Mouse (Mus musculus) megakaryocyte, embryonic 14.5 days (primary cell): ENCODE data around the gene Phldb1.

Experiments
- FLI1 ChIP-seq: IDR thresholded peaks from 2 replicates; pipeline ENCODE4 v1.6.1; 2012; ENCODE audit warnings: low read length, inconsistent platforms, mixed read lengths
- GATA1 ChIP-seq: IDR thresholded peaks from 3 replicates; pipeline ENCODE4 v1.6.1; 2012; ENCODE audit warnings: mixed read lengths, low read length, inconsistent platforms, borderline replicate concordance

GRCm38 (mm10) chr9:44723008-44723407 lies 12.0 kb downstream of the Phldb1 start:
- TF ChIP-seq FLI1: no peak
- no peak for TF ChIP-seq GATA1
